Mouse (Mus musculus) E14TG2a.4 (cell line): Measurements from ENCODE around the gene Trp53rkb.

ENCODE experiments used
- CTCF ChIP-seq: conservative IDR thresholded peaks from 2 replicates; pipeline ENCODE4 v1.5.1; 2014; ENCODE audit warnings: low read length
- NANOG ChIP-seq: IDR thresholded peaks from 2 replicates; pipeline ENCODE4 v1.6.1; 2014; ENCODE audit warnings: borderline replicate concordance, low read length, mixed read lengths
- POU5F1 ChIP-seq: IDR thresholded peaks from 2 replicates; pipeline ENCODE4 v1.6.1; 2014; ENCODE audit warnings: low read length, borderline replicate concordance

GRCm38 (mm10) chr2:166841813-166842212, 49.5 kb downstream of the Trp53rkb start:
- no peak for TF ChIP-seq CTCF
- TF ChIP-seq POU5F1, result no peak
- TF ChIP-seq NANOG, result no peak
